Mouse (Mus musculus) kidney, embryonic 14.5 days (tissue): ENCODE results near the gene Hemk1. TPM values are rescaled to one million over a fixed set of nuclear protein-coding genes. Genes with fewer than 3 reads are reported as not detected.

Experiments
- ATAC-seq: fragments of 200-750 bp; cut with Nextera tagmentation; 2 replicates; pipeline ENCODE4 v1.8.0; 2017; ENCODE audit warnings: moderate number of reproducible peaks, mild to moderate bottlenecking, moderate TSS enrichment, moderate library complexity; ENCODE audit not compliant: low FRiP score, low TSS enrichment
- H3K27ac ChIP-seq: fragments of 300-500 bp; sonication (generic); 2 replicates; pipeline ENCODE4 v1.5.1; 2014; ENCODE audit warnings: low read depth, mild to moderate bottlenecking, low read length, moderate library complexity, mixed read lengths
- H3K27me3 ChIP-seq: fragments of 300-500 bp; sonication (generic); 2 replicates; pipeline ENCODE4 v1.6.1; 2014; ENCODE audit warnings: mild to moderate bottlenecking, low read length; ENCODE audit not compliant: control insufficient read depth, insufficient read depth
- H3K36me3 ChIP-seq: fragments of 300-500 bp; sonication (generic); 2 replicates; pipeline ENCODE4 v1.6.1; 2014; ENCODE audit warnings: low read length, mixed read lengths; ENCODE audit not compliant: control insufficient read depth, insufficient read depth
- H3K4me1 ChIP-seq: fragments of 300-500 bp; sonication (generic); 2 replicates; pipeline ENCODE4 v1.6.1; 2014; ENCODE audit warnings: low read length, mixed read lengths; ENCODE audit not compliant: control insufficient read depth, insufficient read depth
- H3K4me2 ChIP-seq: fragments of 300-500 bp; sonication (generic); replicated peaks from 2 replicates; pipeline ENCODE4 v1.6.1; 2014; ENCODE audit warnings: low read depth, mild to moderate bottlenecking, low read length
- H3K4me3 ChIP-seq: fragments of 300-500 bp; sonication (generic); 2 replicates; pipeline ENCODE4 v1.5.1; 2014; ENCODE audit warnings: mild to moderate bottlenecking, low read length
- H3K9ac ChIP-seq: fragments of 300-500 bp; sonication (generic); 2 replicates; pipeline ENCODE4 v1.6.1; 2014; ENCODE audit warnings: low read depth, mild to moderate bottlenecking, low read length, moderate library complexity
- H3K9me3 ChIP-seq: fragments of 300-500 bp; sonication (generic); 2 replicates; pipeline ENCODE4 v1.6.1; 2016; ENCODE audit warnings: low read length; ENCODE audit not compliant: control insufficient read depth
- WGBS: fragments of 180-500 bp; shearing (Covaris S2); extraction: QIAGEN DNeasy Blood & Tissue Kit; methylation state at CpG from one replicate; pipeline ENCODE4 v1.1.7; 2014; 5-methylcytosine and 5-hydroxymethylcytosine counted together
- polyA plus RNA-seq: library from polyadenylated mRNA; unstranded; fragments of >200 nt; fragmentation: Nextera tagmentation; extraction: Ambion mirVana; gene quantifications from 2 replicates; pipeline ENCODE4 v1.2.1, GENCODE M21; 2014

Hemk1 gene
- 9.7 and 11.3 TPM in 2 replicates for polyA plus RNA-seq

DNA sequence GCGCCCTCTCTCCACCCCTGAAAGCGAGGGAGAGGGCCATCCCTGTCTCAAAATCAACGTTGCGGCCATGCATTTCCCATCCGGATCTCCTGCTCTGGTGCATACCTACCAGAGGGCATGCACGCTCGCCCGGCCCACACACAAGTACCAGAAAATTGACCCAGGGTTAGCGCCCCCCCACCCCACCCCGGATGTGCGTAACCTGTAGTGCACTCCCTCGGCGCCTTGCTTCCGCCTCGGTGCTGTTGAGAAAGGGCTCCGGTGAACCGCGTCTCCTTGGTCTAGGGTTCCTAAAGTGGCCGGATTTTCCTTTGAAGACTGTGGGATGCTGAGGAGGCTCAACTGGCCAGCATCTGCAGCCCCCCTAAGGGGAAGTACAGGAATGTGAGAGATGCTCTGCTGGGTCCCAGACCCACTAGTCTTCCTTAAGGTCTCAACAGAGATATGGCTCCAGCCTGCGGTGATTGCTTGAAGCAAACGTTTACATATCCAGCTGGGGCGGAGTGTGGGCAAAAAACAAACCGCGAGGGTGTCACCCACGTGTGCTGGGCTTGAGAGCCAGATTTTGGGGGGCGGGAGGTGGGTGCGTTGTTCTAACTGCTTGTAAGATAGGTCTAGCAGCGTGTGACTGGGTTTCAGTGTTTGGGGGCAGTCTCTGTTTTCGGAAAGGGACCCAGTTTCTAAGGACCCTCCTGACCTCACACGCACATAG is at the start of gene Hemk1:
Gene Hemk1, minus strand, starts transcription at position 179 of the 712 bp plus-strand sequence.
- Histone ChIP-seq H3K27me3 (peaks cover 14% of the 10 kb centered on the region), H3K4me3 (peak within 1 kb of the TSS; percentile 54), H3K9me3 (no peaks in the 10 kb centered on the region), H3K4me1 (peaks cover 16% of the 10 kb centered on the region; the same call in 1 of the 2 replicates), H3K4me2 (peak within 1 kb of the TSS; percentile 73), H3K27ac (no peak within 1 kb of the TSS), H3K36me3 (no peaks in the 10 kb centered on the region), H3K9ac (peak within 1 kb of the TSS; percentile 71)
- peak; percentile 83 for ATAC-seq
- 6% methylated on average over 30 of the region's 30 CpGs for WGBS

DNA sequence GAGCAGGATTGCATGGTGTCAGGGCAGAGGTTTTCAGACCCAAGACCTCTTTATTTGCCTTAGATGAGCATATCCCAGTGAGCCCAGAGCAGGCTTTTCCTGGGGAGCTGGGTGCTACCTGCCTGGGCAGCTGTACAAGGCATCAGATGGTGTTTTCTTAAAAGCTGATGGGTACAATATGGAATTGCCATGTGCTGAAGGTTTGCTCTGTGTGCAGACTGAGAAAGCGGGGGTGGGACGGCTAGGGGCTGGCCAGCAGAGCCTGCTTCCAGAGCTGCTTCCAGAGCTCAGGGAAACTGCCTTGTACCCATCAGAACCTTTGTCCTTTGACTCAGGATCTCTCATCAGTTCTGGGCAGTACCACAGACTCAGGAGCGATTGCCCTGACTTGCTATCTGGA is 49.6 kb upstream of the Hemk1 start:
- Histone ChIP-seq H3K27me3 (peaks cover 12% of the 10 kb centered on the region), H3K4me1 (peaks cover 3% of the 10 kb centered on the region), H3K9me3 (no peaks in the 10 kb centered on the region), H3K27ac (no peak overlapping the region), H3K36me3 (no peaks in the 10 kb centered on the region), H3K9ac (no peak overlapping the region), H3K4me2 (no peak overlapping the region), H3K4me3 (no peak overlapping the region)
- WGBS, result 87% methylated on average over 3 of the region's 3 CpGs
- no peak for ATAC-seq

DNA sequence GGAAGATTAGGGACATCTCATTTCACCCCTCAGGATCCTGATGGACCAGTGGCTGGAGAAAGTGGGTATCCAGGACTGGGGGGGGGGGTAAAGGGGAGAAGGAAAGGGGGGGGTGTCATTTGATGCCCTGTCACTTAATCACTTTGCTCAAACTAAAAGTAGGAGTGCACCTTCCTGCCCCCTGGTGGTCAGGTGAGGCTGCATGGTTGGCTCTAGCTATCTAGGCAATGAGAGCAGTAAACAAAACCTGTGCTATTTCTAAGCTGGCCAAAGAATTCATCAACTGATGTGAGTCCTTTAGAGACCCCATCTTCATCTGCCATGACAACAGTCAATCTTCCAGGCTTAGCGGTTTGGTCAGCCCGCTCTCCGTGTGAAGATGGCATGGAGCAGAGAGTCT is 48.6 kb upstream of the Hemk1 start:
- Histone ChIP-seq H3K27me3 (peaks cover 21% of the 10 kb centered on the region), H3K36me3 (no peaks in the 10 kb centered on the region), H3K4me3 (no peak overlapping the region), H3K9ac (no peak overlapping the region), H3K27ac (no peak overlapping the region), H3K9me3 (no peaks in the 10 kb centered on the region), H3K4me1 (peaks cover 3% of the 10 kb centered on the region), H3K4me2 (no peak overlapping the region)
- no peak for ATAC-seq
- WGBS, result 55% methylated on average over 3 of the region's 3 CpGs

DNA sequence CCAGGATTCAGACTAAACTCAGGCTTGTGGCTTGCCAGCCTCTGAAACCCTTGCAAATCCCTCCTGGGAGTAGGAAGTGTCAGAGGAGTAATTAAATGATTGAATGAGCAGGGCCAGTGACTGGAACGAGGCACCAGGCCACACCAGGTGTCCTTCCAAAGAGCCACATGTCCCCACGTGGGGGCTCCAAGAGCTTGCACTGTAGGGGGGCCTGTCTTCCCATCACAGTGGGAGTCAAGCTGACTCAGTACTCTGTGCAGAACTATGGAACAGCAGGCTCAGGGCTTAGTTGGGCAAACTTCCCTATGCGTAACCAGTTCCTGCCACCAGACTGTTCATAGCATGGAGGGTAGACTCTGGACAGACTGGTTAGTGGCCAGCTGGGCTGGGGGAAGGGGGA is 46.2 kb upstream of the Hemk1 start:
- Histone ChIP-seq H3K9me3 (no peaks in the 10 kb centered on the region), H3K9ac (no peak overlapping the region), H3K27me3 (peaks cover 41% of the 10 kb centered on the region), H3K36me3 (no peaks in the 10 kb centered on the region), H3K4me2 (no peak overlapping the region), H3K4me3 (no peak overlapping the region), H3K4me1 (peaks cover 3% of the 10 kb centered on the region), H3K27ac (no peak overlapping the region)
- ATAC-seq, result peak; percentile 88
- 13% methylated on average over 3 of the region's 3 CpGs for WGBS

DNA sequence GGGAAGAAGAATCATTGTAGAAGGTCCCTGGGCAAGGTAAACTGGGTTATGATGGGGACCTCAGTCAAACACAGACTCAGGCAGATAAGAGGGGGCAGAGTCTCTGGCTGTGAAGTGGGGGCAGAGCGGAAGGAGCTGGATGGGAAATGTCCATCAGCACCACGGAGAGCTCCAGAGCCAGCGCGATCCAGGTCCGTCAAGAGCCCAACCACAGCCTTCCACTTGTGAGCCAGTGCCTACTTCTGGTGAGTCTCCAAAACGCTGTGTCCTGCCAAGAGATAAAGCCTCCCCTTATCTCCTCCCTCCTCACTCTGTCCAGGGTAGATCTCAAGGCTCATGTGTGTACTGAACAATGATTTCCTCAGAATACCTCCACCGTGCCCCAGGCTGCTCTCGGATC is 43.6 kb upstream of the Hemk1 start:
- 7% methylated on average over 8 of the region's 8 CpGs for WGBS
- no peaks in the 10 kb centered on the region for H3K9me3 ChIP-seq
- H3K27me3 ChIP-seq, result peaks cover 61% of the 10 kb centered on the region
- no peak overlapping the region for H3K9ac ChIP-seq
- peaks cover 3% of the 10 kb centered on the region for H3K4me1 ChIP-seq
- no peak overlapping the region for H3K27ac ChIP-seq
- no peaks in the 10 kb centered on the region for H3K36me3 ChIP-seq
- H3K4me3 ChIP-seq, result no peak overlapping the region
- H3K4me2 ChIP-seq, result no peak overlapping the region
- no peak for ATAC-seq

DNA sequence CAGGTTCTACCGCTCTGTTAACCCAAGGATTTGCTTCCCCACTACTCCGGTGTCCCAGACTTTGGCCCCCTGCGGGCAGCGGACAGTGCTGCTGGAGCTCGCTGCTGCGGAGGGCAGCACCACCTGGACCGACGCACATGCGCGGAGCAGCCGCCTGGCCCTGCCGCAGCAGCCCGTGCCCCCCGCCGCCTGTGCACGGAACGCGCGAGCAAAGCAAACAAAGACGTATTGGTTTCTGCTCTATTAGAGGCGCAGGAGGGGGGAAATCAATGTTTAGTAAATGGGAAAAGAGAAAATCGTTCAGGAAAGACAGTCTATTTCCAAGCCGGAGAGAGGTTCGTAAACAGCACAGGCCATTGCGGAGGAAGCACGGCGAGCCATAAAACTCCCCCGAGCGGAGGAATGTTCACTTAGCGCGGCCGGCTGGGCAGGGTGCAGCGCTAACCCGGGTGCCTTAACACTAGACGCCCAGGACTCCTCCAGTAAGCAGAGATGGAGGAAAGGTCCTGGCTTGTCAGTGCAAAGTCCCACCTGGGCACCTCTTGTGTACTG is 39.9 kb upstream of the Hemk1 start:
- H3K9me3 ChIP-seq, result no peaks in the 10 kb centered on the region
- H3K9ac ChIP-seq, result no peak overlapping the region; the same call in 1 of the 2 replicates
- peak overlapping the region; percentile 31 for H3K4me3 ChIP-seq
- no peaks in the 10 kb centered on the region for H3K36me3 ChIP-seq
- no peak overlapping the region for H3K27ac ChIP-seq
- peaks cover 75% of the 10 kb centered on the region for H3K27me3 ChIP-seq
- under 1% methylated on average over 35 of the region's 35 CpGs for WGBS
- ATAC-seq, result no peak
- peak overlapping the region; percentile 67 for H3K4me2 ChIP-seq
- no peaks in the 10 kb centered on the region for H3K4me1 ChIP-seq

DNA sequence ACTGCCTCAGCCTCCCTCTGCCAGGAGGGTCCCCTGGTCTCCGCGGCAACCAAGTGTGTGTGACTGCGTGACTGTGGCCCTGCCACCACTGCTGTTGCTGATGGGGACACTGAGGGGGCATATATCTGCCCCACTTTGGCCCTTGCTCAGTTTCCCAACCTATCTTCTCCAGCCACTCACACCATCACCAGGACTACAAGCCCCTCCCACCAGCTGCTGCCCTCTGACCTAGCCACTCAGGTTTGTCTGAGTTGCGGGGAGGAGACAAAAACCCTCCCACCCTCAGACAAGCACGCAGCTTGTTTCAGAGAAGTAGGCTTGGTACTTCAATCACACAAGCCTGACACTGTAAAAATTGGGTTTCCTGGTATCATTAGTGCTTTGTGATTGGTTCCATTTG is 37.3 kb upstream of the Hemk1 start:
- Histone ChIP-seq H3K27me3 (peaks cover 49% of the 10 kb centered on the region), H3K9me3 (no peaks in the 10 kb centered on the region), H3K36me3 (no peaks in the 10 kb centered on the region), H3K9ac (no peak overlapping the region), H3K4me1 (no peaks in the 10 kb centered on the region), H3K27ac (no peak overlapping the region), H3K4me3 (no peak overlapping the region), H3K4me2 (no peak overlapping the region)
- ATAC-seq, result no peak
- 21% methylated on average over 5 of the region's 5 CpGs for WGBS

DNA sequence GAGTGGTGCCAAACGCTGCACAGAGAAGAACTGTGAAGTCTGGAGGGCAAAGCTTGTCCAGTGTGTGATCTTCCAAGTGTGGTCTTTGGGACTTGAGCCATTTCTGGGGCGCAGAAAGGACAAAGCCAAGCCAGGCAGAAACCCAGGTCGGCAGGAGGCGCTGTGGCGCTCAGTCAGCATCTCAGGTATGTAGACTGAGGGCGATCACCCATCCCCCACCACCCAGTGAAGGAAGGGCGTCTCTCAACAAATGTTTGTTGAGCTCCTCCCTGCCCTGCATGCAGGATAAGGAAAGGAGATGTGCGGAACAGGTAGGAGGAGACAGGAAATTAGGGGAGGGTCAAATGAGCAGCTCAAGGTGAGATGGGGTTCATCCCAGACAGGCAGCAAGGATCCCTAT is 36.5 kb upstream of the Hemk1 start:
- no peak overlapping the region for H3K27ac ChIP-seq
- no peak for ATAC-seq
- peaks cover 42% of the 10 kb centered on the region for H3K27me3 ChIP-seq
- WGBS, result 8% methylated on average over 8 of the region's 8 CpGs
- no peak overlapping the region for H3K9ac ChIP-seq
- H3K4me2 ChIP-seq, result no peak overlapping the region
- no peaks in the 10 kb centered on the region for H3K36me3 ChIP-seq
- H3K4me3 ChIP-seq, result no peak overlapping the region
- no peaks in the 10 kb centered on the region for H3K9me3 ChIP-seq
- H3K4me1 ChIP-seq, result peaks cover 5% of the 10 kb centered on the region; the same call in 1 of the 2 replicates

DNA sequence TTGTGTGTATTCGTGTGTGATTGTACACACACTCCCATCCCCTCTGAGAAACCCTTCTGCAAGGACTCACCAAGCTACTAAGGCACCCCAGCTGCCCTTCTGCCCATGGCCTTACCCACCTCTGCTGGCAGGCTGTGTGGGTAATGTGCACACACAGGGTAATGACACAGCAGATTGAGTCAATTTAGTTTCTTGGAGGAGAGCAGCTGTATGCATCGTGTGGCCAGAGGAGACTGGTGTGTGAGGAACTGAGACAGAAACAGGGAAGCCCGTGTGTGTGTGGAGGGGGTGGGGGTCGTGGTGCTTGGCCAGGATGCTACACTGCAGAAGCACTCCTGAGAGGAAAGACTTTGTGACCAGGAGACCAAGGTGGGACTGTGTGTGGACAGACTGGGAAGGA is 34.3 kb upstream of the Hemk1 start:
- H3K4me3 ChIP-seq, result no peak overlapping the region
- WGBS, result 63% methylated on average over 4 of the region's 4 CpGs
- no peaks in the 10 kb centered on the region for H3K36me3 ChIP-seq
- H3K27me3 ChIP-seq, result peaks cover 22% of the 10 kb centered on the region; the same call in 1 of the 2 replicates
- peaks cover 10% of the 10 kb centered on the region; the same call in 1 of the 2 replicates for H3K4me1 ChIP-seq
- no peak overlapping the region for H3K4me2 ChIP-seq
- no peak overlapping the region for H3K27ac ChIP-seq
- no peak for ATAC-seq
- no peak overlapping the region for H3K9ac ChIP-seq
- no peaks in the 10 kb centered on the region for H3K9me3 ChIP-seq
